Mouse (Mus musculus) spleen, adult 2 months (tissue): Measurements from ENCODE around the gene Nfatc3.

Source experiments
- CTCF ChIP-seq: fragments of 200-500 bp; IDR thresholded peaks from 2 replicates; pipeline ENCODE4 v1.5.1; 2011; ENCODE audit warnings: mild to moderate bottlenecking, inconsistent platforms; ENCODE audit not compliant: insufficient read depth, insufficient read length, insufficient replicate concordance; ENCODE audit errors: extremely low read depth
- POLR2A ChIP-seq: fragments of 200-500 bp; IDR thresholded peaks from 2 replicates; pipeline ENCODE4 v1.6.1; 2011; ENCODE audit warnings: low read depth, low read length, inconsistent platforms

DNA sequence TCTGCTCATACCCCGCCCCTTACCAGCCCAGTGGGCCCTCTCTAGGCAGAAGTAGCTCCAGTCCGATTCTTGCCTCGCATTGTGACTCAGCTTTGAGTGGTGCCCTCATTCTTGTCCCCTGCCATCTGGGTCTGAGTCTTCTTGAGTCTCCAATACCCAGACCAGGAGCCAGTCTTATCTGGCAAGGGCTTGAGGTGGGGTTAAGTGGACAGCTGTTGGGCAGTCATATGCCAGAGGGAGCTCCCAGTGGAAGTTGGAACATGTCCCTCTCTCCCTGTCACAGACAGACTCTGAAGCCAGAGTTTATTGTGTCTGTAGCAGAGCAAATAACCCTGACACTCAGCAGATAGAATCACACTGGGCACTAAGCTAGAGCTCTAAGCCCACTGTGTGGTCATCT, 7.6 kb upstream of the Nfatc3 start:
- TF ChIP-seq CTCF (no peak), POLR2A (no peak)
